Mouse (Mus musculus) lung, postnatal 10 days (tissue): Measurements from ENCODE around the gene Aldh16a1.
"Not testable (repeated sequence)": the region's sequence is repeated elsewhere in the genome, so short reads cannot be mapped to it uniquely, and the experiment has no call there.

Experiments used
- DNase-seq: peaks from one replicate; pipeline ENCODE4 v3.0.0; 2021

Gene Aldh16a1

GRCm38 (mm10) chr7:45178550-45178949 is 24.2 kb upstream of the Aldh16a1 start:
- DNase-seq = no peak

DNA sequence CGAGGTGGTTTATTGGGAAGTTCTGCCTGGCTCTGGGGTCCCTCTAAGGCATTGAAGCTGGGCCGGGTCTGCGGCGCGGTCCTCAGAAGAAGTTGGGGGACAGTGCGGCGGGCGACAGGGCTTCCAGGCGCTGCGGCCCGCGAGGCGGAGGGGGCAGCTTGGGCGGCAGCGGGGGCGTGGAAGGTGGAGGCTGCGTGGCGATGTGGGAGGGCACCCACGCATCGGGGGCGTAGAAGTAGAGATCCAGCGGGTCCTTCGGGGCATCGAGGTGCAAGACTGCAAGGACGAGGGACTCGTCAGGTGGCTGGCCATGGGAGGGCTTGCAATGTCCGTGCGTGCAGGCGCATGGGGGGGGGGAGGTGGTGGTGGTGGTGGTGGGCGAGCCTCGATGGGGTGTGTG is 22.0 kb upstream of the Aldh16a1 start:
- DNase-seq = no peak

- DNase-seq = no peak
Observed at GRCm38 (mm10) chr7:45175929-45176328, 21.5 kb upstream of the Aldh16a1 start.

DNA sequence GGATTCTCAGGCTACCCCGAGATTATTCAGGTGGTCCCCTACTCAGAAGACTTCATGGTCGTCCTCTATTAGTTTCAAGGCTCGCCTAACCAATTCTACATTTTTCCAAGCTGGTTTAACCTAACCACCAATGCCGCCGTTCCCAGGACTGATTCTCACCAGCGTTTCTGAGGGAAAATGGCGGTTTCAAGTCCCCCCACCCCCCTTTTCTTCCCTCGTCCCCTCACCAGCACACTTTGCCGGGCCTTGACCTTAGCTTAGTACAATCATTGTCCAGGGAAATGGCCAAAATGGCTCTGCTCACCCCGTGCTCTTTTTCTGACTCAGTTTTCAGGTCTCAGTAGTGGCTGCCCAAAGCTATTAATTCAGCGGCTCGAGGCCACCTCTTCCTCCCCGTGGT is 21.0 kb upstream of the Aldh16a1 start:
- no peak for DNase-seq

- DNase-seq = no peak
Observed at GRCm38 (mm10) chr7:45174567-45175280, 20.3 kb upstream of the Aldh16a1 start.

DNA sequence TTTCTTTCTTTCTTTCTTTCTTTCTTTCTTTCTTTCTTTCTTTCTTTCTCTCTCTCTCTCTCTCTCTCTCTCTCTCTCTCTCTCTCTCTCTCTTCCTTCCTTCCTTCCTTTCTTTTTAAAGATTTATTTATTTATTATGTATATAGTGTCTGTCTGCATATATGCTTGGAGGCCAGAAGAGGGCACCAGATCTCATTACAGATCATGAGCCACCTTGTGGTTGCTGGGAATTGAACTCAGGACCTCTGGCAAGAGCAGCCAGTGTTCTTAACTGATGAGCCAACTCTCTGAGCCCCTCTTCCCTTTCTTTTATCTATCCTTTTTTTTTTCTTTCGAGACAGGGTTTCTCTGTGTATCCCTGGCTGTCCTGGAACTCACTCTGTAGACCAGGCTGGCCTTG is 19.4 kb upstream of the Aldh16a1 start:
- DNase-seq = not testable (repeated sequence)

DNA sequence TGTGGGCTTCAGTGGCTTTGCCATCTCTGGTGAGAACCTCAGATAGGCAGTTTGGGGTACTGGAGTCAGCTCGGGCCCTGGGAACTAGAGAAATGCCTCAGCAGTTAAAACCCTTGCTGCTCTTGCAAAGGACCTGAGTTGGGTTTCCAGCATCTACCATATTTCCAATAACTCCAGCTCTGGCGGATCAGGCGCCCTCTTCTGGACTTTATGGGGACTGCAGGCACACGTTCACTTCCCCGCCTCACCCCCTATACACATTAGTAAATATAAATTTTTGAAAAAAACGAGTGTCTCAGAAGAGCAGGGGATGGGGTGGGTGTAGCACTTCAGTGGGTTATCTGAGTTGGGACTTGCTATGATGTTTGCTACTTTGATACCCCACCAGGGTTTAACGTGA is 18.6 kb upstream of the Aldh16a1 start:
- DNase-seq = no peak

- DNase-seq = no peak
Observed at GRCm38 (mm10) chr7:45169495-45169894, 15.1 kb upstream of the Aldh16a1 start.

GRCm38 (mm10) chr7:45168656-45169055 is 14.3 kb upstream of the Aldh16a1 start:
- DNase-seq = no peak

- DNase-seq = no peak
Observed at GRCm38 (mm10) chr7:45167761-45168445, 13.5 kb upstream of the Aldh16a1 start.

GRCm38 (mm10) chr7:45166950-45167401 is 12.6 kb upstream of the Aldh16a1 start:
- DNase-seq = no peak

DNA sequence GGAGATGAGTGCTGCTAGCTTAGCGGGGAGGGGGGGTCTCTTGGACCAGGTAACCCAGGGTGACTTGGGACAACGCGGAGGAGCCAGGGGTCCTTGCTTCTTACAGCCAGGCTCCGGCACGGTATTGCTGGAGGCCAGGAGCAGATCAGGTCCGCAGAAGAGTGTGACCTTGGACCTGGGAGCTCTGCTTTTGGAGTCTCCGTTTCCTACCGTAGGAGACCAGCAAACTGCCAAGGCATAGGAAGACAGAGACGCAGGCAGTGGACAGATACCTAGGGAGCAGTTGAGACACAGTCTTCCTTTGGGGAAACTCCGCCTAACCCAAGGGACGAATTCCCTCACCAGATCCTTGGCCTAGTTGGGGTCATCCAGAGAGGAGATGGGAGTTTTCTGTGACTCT is 11.3 kb upstream of the Aldh16a1 start:
- no peak for DNase-seq

- no peak for DNase-seq
Observed at GRCm38 (mm10) chr7:45164833-45165232, 10.4 kb upstream of the Aldh16a1 start.

GRCm38 (mm10) chr7:45163735-45164490 is 9.5 kb upstream of the Aldh16a1 start, which contains the start of gene Slc17a7:
TSS of gene Slc17a7 (plus strand) at chr7:45163949.
- DNase-seq = peak; percentile 48

DNA sequence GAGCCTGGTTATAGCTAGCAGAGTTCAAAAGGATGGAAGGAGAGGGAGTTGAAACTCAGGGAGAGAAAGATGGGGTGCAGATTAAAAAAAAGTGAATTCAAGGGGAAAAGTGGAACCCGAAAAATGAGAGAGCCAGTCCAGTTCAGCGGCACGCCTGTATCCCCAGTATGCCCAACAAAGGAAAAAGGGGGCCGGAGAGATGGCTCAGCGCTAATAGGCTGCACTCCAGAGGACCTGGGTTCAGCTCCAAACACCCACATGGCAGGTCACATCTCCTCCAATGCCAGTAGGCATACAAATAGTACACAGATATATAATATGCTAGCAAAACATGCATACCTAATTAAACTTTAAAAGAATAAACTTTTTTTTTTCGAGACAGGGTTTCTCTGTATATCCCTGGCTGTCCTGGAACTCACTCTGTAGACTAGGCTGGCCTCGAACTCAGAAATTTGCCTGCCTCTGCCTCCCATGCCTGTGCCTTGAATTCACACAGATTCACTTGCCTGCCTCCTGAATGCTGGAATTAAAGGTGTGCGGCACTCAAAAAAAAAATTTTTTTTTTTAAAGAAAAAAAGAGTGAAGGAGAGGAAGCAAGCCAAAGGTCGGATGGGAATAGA is 8.7 kb upstream of the Aldh16a1 start:
- no peak for DNase-seq

- DNase-seq = no peak
Observed at GRCm38 (mm10) chr7:45162551-45162950, 8.2 kb upstream of the Aldh16a1 start.

GRCm38 (mm10) chr7:45161612-45162473 is 7.5 kb upstream of the Aldh16a1 start:
- DNase-seq = peak; percentile 92

GRCm38 (mm10) chr7:45160866-45161265 is 6.5 kb upstream of the Aldh16a1 start:
- DNase-seq = no peak

GRCm38 (mm10) chr7:45160316-45160800 is 6.0 kb upstream of the Aldh16a1 start:
- no peak for DNase-seq

- no peak for DNase-seq
Observed at GRCm38 (mm10) chr7:45158991-45159390, 4.6 kb upstream of the Aldh16a1 start.

- no peak for DNase-seq
Observed at GRCm38 (mm10) chr7:45157459-45157858, 3.1 kb upstream of the Aldh16a1 start.

DNA sequence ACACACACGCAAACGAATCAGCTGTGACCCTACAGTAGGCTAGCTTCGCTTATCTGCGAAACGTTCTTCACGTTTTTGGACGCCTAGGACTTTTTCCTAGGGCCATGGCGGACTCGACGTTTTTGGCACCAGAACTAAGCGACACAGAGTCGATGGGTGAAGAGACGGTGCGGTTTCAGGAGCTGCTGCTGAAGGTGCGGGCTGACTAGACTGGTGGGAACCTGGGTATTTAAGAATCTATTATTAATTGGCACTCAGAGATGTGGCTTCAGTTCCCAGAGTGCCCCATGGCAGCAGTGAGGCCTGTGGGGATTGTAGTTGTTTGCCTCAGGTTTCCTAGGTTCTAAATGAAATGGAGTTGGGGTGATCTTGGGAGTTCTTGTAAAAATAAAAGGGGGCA is 1.8 kb upstream of the Aldh16a1 start:
- no peak for DNase-seq
